Mouse (Mus musculus) limb, embryonic 15.5 days (tissue): ENCODE results near the gene Xlr4b. TPM values are rescaled to one million over a fixed set of nuclear protein-coding genes. Genes with fewer than 3 reads are reported as not detected.
"Not testable (repeated sequence)": the region's sequence is repeated elsewhere in the genome, so short reads cannot be mapped to it uniquely, and the experiment has no call there.

Experiments used
- ATAC-seq: fragments of 200-750 bp; cut with Nextera tagmentation; 2 replicates; pipeline ENCODE4 v1.8.0; 2017; ENCODE audit warnings: low read depth, moderate TSS enrichment; ENCODE audit not compliant: insufficient number of reproducible peaks, low FRiP score, low TSS enrichment
- H3K27ac ChIP-seq: fragments of 300-500 bp; sonication (generic); 2 replicates; pipeline ENCODE4 v1.5.1; 2015; ENCODE audit warnings: moderate library complexity, mild to moderate bottlenecking, inconsistent platforms
- H3K27me3 ChIP-seq: fragments of 300-500 bp; sonication (generic); 2 replicates; pipeline ENCODE4 v1.6.1; 2015; ENCODE audit warnings: inconsistent platforms
- H3K36me3 ChIP-seq: fragments of 300-500 bp; sonication (generic); 2 replicates; pipeline ENCODE4 v1.6.1; 2015; ENCODE audit warnings: inconsistent platforms
- H3K4me1 ChIP-seq: fragments of 300-500 bp; sonication (generic); 2 replicates; pipeline ENCODE4 v1.6.1; 2015; ENCODE audit warnings: inconsistent platforms
- H3K4me2 ChIP-seq: fragments of 300-500 bp; sonication (generic); 2 replicates; pipeline ENCODE4 v1.6.1; 2015; ENCODE audit warnings: mild to moderate bottlenecking, inconsistent platforms
- H3K4me3 ChIP-seq: fragments of 300-500 bp; sonication (generic); 2 replicates; pipeline ENCODE4 v1.5.1; 2015; ENCODE audit warnings: mild to moderate bottlenecking, inconsistent platforms
- H3K9ac ChIP-seq: fragments of 300-500 bp; sonication (generic); 2 replicates; pipeline ENCODE4 v1.6.1; 2015; ENCODE audit warnings: inconsistent platforms
- H3K9me3 ChIP-seq: fragments of 300-500 bp; sonication (generic); 2 replicates; pipeline ENCODE4 v1.6.1; 2016; ENCODE audit warnings: inconsistent platforms
- WGBS: fragments of 180-500 bp; shearing (Covaris S2); methylation state at CpG from one replicate; pipeline ENCODE4 v1.1.7; 2015; 5-methylcytosine and 5-hydroxymethylcytosine counted together
- polyA plus RNA-seq: library from polyadenylated mRNA; unstranded; fragments of >200 nt; fragmentation: Nextera tagmentation; extraction: Ambion mirVana; gene quantifications from 2 replicates; pipeline ENCODE4 v1.2.1, GENCODE M21; 2015

The Xlr4b gene
- polyA plus RNA-seq = 0.52 and 1.0 TPM in 2 replicates

- not testable (repeated sequence) for H3K27ac ChIP-seq, ATAC-seq, H3K4me2 ChIP-seq, H3K4me3 ChIP-seq, H3K9ac ChIP-seq, H3K4me1 ChIP-seq, H3K9me3 ChIP-seq, H3K27me3 ChIP-seq, H3K36me3 ChIP-seq
- 80% methylated on average over 19 of the region's 19 CpGs for WGBS
These were observed at the start of gene Xlr4b for GRCm38 (mm10) chrX:73213819-73214564. Gene Xlr4b (plus strand): TSS chrX:73214333.

GRCm38 (mm10) chrX:73176889-73177288 is 37.2 kb upstream of the Xlr4b start, which contains the start of gene Spin2d:
Gene Spin2d (minus strand): TSS chrX:73176989.
- not testable (repeated sequence) for H3K27me3 ChIP-seq, H3K9me3 ChIP-seq, H3K4me2 ChIP-seq, ATAC-seq, H3K4me1 ChIP-seq, H3K9ac ChIP-seq, H3K4me3 ChIP-seq, H3K27ac ChIP-seq, H3K36me3 ChIP-seq
- WGBS = 88% methylated on average over 4 of the region's 15 CpGs

GRCm38 (mm10) chrX:73191934-73192333 is 22.2 kb upstream of the Xlr4b start, which contains the start of gene Xlr3b:
Gene Xlr3b (plus strand): TSS chrX:73192207.
- H3K4me1 ChIP-seq, H3K36me3 ChIP-seq, H3K9ac ChIP-seq, ATAC-seq, H3K4me3 ChIP-seq, H3K4me2 ChIP-seq, H3K27ac ChIP-seq, H3K27me3 ChIP-seq, H3K9me3 ChIP-seq: not testable (repeated sequence)
- 79% methylated on average over 12 of the region's 12 CpGs for WGBS

- no peak for ATAC-seq
- H3K27me3 ChIP-seq = peaks cover 13% of the 10 kb centered on the region
- H3K4me2 ChIP-seq = no peak overlapping the region
- no peaks in the 10 kb centered on the region for H3K36me3 ChIP-seq
- no peaks in the 10 kb centered on the region; the same call in 1 of the 2 replicates for H3K4me1 ChIP-seq
- 48% methylated on average over 1 of the region's 1 CpGs for WGBS
- H3K9ac ChIP-seq = no peak overlapping the region
- no peak overlapping the region for H3K4me3 ChIP-seq
- H3K27ac ChIP-seq = no peak overlapping the region
- no peaks in the 10 kb centered on the region for H3K9me3 ChIP-seq
These were observed 11.2 kb downstream of the Xlr4b start for GRCm38 (mm10) chrX:73225365-73225764.

GRCm38 (mm10) chrX:73227914-73228605 is 13.9 kb downstream of the Xlr4b start, which contains the start of gene F8a:
Gene F8a (plus strand): TSS chrX:73228291.
- Histone ChIP-seq H3K4me2 (peak within 1 kb of the TSS; percentile 77), H3K4me3 (peak within 1 kb of the TSS; percentile 57), H3K9ac (peak within 1 kb of the TSS; percentile 44), H3K4me1 (no peaks in the 10 kb centered on the region; the same call in 1 of the 2 replicates), H3K27me3 (peaks cover 16% of the 10 kb centered on the region), H3K36me3 (no peaks in the 10 kb centered on the region), H3K9me3 (no peaks in the 10 kb centered on the region), H3K27ac (peak within 1 kb of the TSS; percentile 86)
- WGBS = 25% methylated on average over 39 of the region's 39 CpGs
- ATAC-seq = peak; percentile 94

- H3K36me3 ChIP-seq = no peaks in the 10 kb centered on the region
- H3K9ac ChIP-seq = peak overlapping the region; percentile 44
- no peaks in the 10 kb centered on the region for H3K9me3 ChIP-seq
- 19% methylated on average over 50 of the region's 51 CpGs for WGBS
- peak overlapping the region; percentile 77 for H3K4me2 ChIP-seq
- peaks cover 16% of the 10 kb centered on the region for H3K27me3 ChIP-seq
- peak; percentile 55; the same call in 1 of the 2 replicates for ATAC-seq
- no peaks in the 10 kb centered on the region; the same call in 1 of the 2 replicates for H3K4me1 ChIP-seq
- H3K27ac ChIP-seq = peak overlapping the region; percentile 86
- peak overlapping the region; percentile 57 for H3K4me3 ChIP-seq
These were observed 14.6 kb downstream of the Xlr4b start for GRCm38 (mm10) chrX:73228606-73229214.

- ATAC-seq = no peak
- 37% methylated on average over 3 of the region's 3 CpGs for WGBS
These were observed 15.2 kb downstream of the Xlr4b start for GRCm38 (mm10) chrX:73229288-73229687.

GRCm38 (mm10) chrX:73242821-73243325 is 28.7 kb downstream of the Xlr4b start, which contains the start of gene Xlr4c:
Gene Xlr4c (minus strand): TSS chrX:73243130.
- not testable (repeated sequence) for H3K4me2 ChIP-seq, H3K4me1 ChIP-seq, H3K27me3 ChIP-seq, H3K27ac ChIP-seq, H3K36me3 ChIP-seq, H3K9ac ChIP-seq, H3K4me3 ChIP-seq, H3K9me3 ChIP-seq, ATAC-seq
- 84% methylated on average over 14 of the region's 14 CpGs for WGBS

More at GRCm38 (mm10) chrX:73229288-73229687, 15.2 kb downstream of the Xlr4b start:
- Histone ChIP-seq H3K9ac (no peak overlapping the region), H3K27me3 (peaks cover 16% of the 10 kb centered on the region), H3K4me1 (no peaks in the 10 kb centered on the region; the same call in 1 of the 2 replicates), H3K4me2 (peak overlapping the region; percentile 77), H3K36me3 (no peaks in the 10 kb centered on the region), H3K9me3 (no peaks in the 10 kb centered on the region), H3K4me3 (peak overlapping the region; percentile 57), H3K27ac (no peak overlapping the region)

- H3K4me1 ChIP-seq, ATAC-seq, H3K27ac ChIP-seq, H3K9me3 ChIP-seq, H3K4me3 ChIP-seq, H3K9ac ChIP-seq, H3K27me3 ChIP-seq, H3K36me3 ChIP-seq, H3K4me2 ChIP-seq: not testable (repeated sequence)
- WGBS = 56% methylated on average over 1 of the region's 2 CpGs
These were observed 48.3 kb downstream of the Xlr4b start for GRCm38 (mm10) chrX:73262428-73262827.

- not testable (repeated sequence) for H3K4me1 ChIP-seq, H3K4me3 ChIP-seq, H3K36me3 ChIP-seq, H3K4me2 ChIP-seq, H3K9me3 ChIP-seq, H3K27me3 ChIP-seq, H3K27ac ChIP-seq, H3K9ac ChIP-seq, ATAC-seq
- WGBS = 88% methylated on average over 14 of the region's 14 CpGs
These were observed 51.1 kb downstream of the Xlr4b start, which contains the start of gene Xlr3c for GRCm38 (mm10) chrX:73265270-73265669. Gene Xlr3c (minus strand): TSS chrX:73265390.
